Mouse (Mus musculus): ENCODE measurements around the gene Eif2b2. TPM values are rescaled to one million over a fixed set of nuclear protein-coding genes. Genes with fewer than 3 reads are reported as not detected.

Eif2b2 gene
- total and polyA plus RNA-seq, 3 experiments, result 94.9 to 143 (median 123) TPM

- H3K9me3 ChIP-seq (replicated peaks; ENCODE audit: low read length), result no peaks in the 10 kb centered on the region
- no peak overlapping the region for H3K4me2 ChIP-seq (ENCODE audit: insufficient read depth, low read depth, poor library complexity, severe bottlenecking)
- H3K36me3 ChIP-seq (replicated peaks in 1 of 2; ENCODE audit: control insufficient read depth in 1 of 2, insufficient read depth in 1 of 2, low read length in 1 of 2), result peaks cover 7 to 38% of the 10 kb centered on the region in 2 experiments
- H3K79me2 ChIP-seq (replicated peaks; ENCODE audit: control insufficient read depth, extremely low read depth, insufficient read depth, poor library complexity, severe bottlenecking), result no peaks in the 10 kb centered on the region
- H3K4me3 ChIP-seq (replicated peaks in 1 of 3; ENCODE audit: low read depth in 2 of 3, low read length in 2 of 3, poor library complexity in 1 of 3), result no peak overlapping the region
- dilution Hi-C loops (cut with MboI; ENCODE audit: extremely low pct_ligation_motif_present, extremely low pct_unique_long_range_greater_than_20kb, low sequenced_read_pairs) (no loop called here), in situ Hi-C loops (cut with MboI; ENCODE audit: low pct_ligation_motif_present, low pct_unique_long_range_greater_than_20kb, low sequenced_read_pairs) (no loop called here)
- peaks cover 4 to 38% of the 10 kb centered on the region in 2 experiments; a peak in 2 of 4 replicates for H3K4me1 ChIP-seq (ENCODE audit: control insufficient read depth in 1 of 2, insufficient read depth in 2 of 2)
- no peak overlapping the region for H3K27ac ChIP-seq (ENCODE audit: insufficient read depth, low read depth)
- no peaks in the 10 kb centered on the region for H3K27me3 ChIP-seq (replicated peaks)
- no peak for DNase-seq (ENCODE audit: extremely low read depth)
- TF ChIP-seq JUND (conservative IDR thresholded peaks at IDR 0.05; ENCODE audit: low read depth, low read length) (no peak), EP300 (IDR thresholded peaks at IDR 0.05; ENCODE audit: low read length) (no peak), ZNF384 (IDR thresholded peaks at IDR 0.05; ENCODE audit: low read depth, low read length) (no peak), CTCF (conservative IDR thresholded peaks at IDR 0.05 in 1 of 2, IDR thresholded peaks at IDR 0.05 in 1 of 2; ENCODE audit: low read depth in 2 of 2, low read length in 2 of 2) (no peak), MYC (IDR thresholded peaks at IDR 0.05; ENCODE audit: low read depth, low read length) (no peak), MEF2A (IDR thresholded peaks at IDR 0.05; ENCODE audit: borderline replicate concordance, low read depth, low read length) (no peak), CHD1 (IDR thresholded peaks at IDR 0.05; ENCODE audit: low read depth, low read length) (no peak), ELF1 (IDR thresholded peaks at IDR 0.05; ENCODE audit: low read depth, low read length) (no peak), JUN (IDR thresholded peaks at IDR 0.05; ENCODE audit: insufficient read depth, low read depth, low read length) (no peak), MAFK (IDR thresholded peaks at IDR 0.05; ENCODE audit: insufficient replicate concordance, low read length) (no peak), ZKSCAN1 (IDR thresholded peaks at IDR 0.05; ENCODE audit: borderline replicate concordance, low read depth, low read length) (no peak), UBTF (IDR thresholded peaks at IDR 0.05; ENCODE audit: low read depth, low read length) (no peak), MAZ (IDR thresholded peaks at IDR 0.05; ENCODE audit: low read depth, low read length) (no peak), ZC3H11A (IDR thresholded peaks at IDR 0.05; ENCODE audit: low read depth, low read length) (no peak), IRF4 (IDR thresholded peaks at IDR 0.05; ENCODE audit: low read depth, low read length) (no peak), HCFC1 (IDR thresholded peaks at IDR 0.05; ENCODE audit: low read depth, low read length) (no peak)
- H3K9ac ChIP-seq (ENCODE audit: insufficient read depth, low read depth), result no peak overlapping the region
Measured at GRCm38 (mm10) chr12:85271843-85272206, 52.5 kb downstream of the Eif2b2 start.

DNA sequence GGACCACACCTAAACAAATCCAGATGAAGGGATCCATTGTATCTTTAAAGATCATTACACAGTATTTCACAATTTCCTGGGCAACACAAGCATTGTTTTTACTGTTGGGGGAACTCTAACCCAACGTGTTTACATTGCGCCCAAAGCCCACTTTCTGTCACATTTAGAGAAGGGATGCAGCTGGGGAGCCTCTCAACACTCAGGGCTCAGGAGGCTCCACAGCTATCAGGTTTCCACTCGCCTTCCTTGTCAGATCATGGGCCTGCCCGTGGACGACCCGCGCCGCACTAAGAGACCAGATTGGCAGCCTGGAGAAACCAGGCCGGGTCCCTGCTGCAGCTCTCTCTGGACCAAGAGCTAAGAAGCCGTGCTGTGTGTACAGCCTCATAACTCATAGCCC, 54.2 kb downstream of the Eif2b2 start:
- H3K9ac ChIP-seq (ENCODE audit: insufficient read depth, low read depth), result no peak overlapping the region
- in situ Hi-C loops (cut with MboI; ENCODE audit: low pct_ligation_motif_present, low pct_unique_long_range_greater_than_20kb, low sequenced_read_pairs), result no loop called here
- no peak overlapping the region for H3K27ac ChIP-seq (ENCODE audit: insufficient read depth, low read depth)
- no peak for TF ChIP-seq ELF1 (IDR thresholded peaks at IDR 0.05; ENCODE audit: low read depth, low read length)
- TF ChIP-seq UBTF (IDR thresholded peaks at IDR 0.05; ENCODE audit: low read depth, low read length), result no peak
- no peak for TF ChIP-seq SMC3 (IDR thresholded peaks at IDR 0.05; ENCODE audit: low read depth, low read length)
- no peak for TF ChIP-seq PAX5 (IDR thresholded peaks at IDR 0.05; ENCODE audit: low read length)
- TF ChIP-seq ZC3H11A (IDR thresholded peaks at IDR 0.05; ENCODE audit: low read depth, low read length), result no peak
- TF ChIP-seq ZMIZ1 (IDR thresholded peaks at IDR 0.05; ENCODE audit: low read depth, low read length), result no peak
- no peak for TF ChIP-seq JUN (IDR thresholded peaks at IDR 0.05; ENCODE audit: insufficient read depth, low read depth, low read length)
- no peak for TF ChIP-seq ZKSCAN1 (IDR thresholded peaks at IDR 0.05; ENCODE audit: borderline replicate concordance, low read depth, low read length)
- TF ChIP-seq GABPA (IDR thresholded peaks at IDR 0.05; ENCODE audit: insufficient replicate concordance, low read depth, low read length), result no peak
- TF ChIP-seq BHLHE40 (IDR thresholded peaks at IDR 0.05; ENCODE audit: low read depth, low read length), result no peak
- TF ChIP-seq KAT2A (IDR thresholded peaks at IDR 0.05; ENCODE audit: insufficient replicate concordance, low read length), result no peak
- TF ChIP-seq CTCF (conservative IDR thresholded peaks at IDR 0.05 in 1 of 2, IDR thresholded peaks at IDR 0.05 in 1 of 2; ENCODE audit: low read depth in 2 of 2, low read length in 2 of 2), result no peak
- TF ChIP-seq IRF4 (IDR thresholded peaks at IDR 0.05; ENCODE audit: low read depth, low read length), result no peak
- TF ChIP-seq EP300 (IDR thresholded peaks at IDR 0.05; ENCODE audit: low read length), result no peak
- no peak overlapping the region for H3K4me2 ChIP-seq (ENCODE audit: insufficient read depth, low read depth, poor library complexity, severe bottlenecking)
- no peaks in the 10 kb centered on the region for H3K27me3 ChIP-seq (replicated peaks)
- H3K36me3 ChIP-seq (replicated peaks in 1 of 2; ENCODE audit: control insufficient read depth in 1 of 2, insufficient read depth in 1 of 2, low read length in 1 of 2), result peaks cover 7 to 34% of the 10 kb centered on the region in 2 experiments
- no peak for DNase-seq (ENCODE audit: extremely low read depth)
- dilution Hi-C loops (cut with MboI; ENCODE audit: extremely low pct_ligation_motif_present, extremely low pct_unique_long_range_greater_than_20kb, low sequenced_read_pairs), result no loop called here
- H3K4me1 ChIP-seq (ENCODE audit: control insufficient read depth in 1 of 2, insufficient read depth in 2 of 2), result peaks cover 4 to 43% of the 10 kb centered on the region in 2 experiments; a peak in 2 of 4 replicates
- H3K4me3 ChIP-seq (replicated peaks in 1 of 3; ENCODE audit: low read depth in 2 of 3, low read length in 2 of 3, poor library complexity in 1 of 3), result no peak overlapping the region
- H3K9me3 ChIP-seq (replicated peaks; ENCODE audit: low read length), result no peaks in the 10 kb centered on the region
- H3K79me2 ChIP-seq (replicated peaks; ENCODE audit: control insufficient read depth, extremely low read depth, insufficient read depth, poor library complexity, severe bottlenecking), result no peaks in the 10 kb centered on the region
